Mouse (Mus musculus) embryonic facial prominence, embryonic 11.5 days (tissue): Measurements from ENCODE around the gene Atxn2. TPM values are rescaled to one million over a fixed set of nuclear protein-coding genes. Genes with fewer than 3 reads are reported as not detected.

Experiments
- ATAC-seq: fragments of 200-750 bp; cut with Nextera tagmentation; replicated peaks from 2 replicates; pipeline ENCODE4 v1.8.0; 2017; ENCODE audit warnings: low read depth; ENCODE audit not compliant: insufficient number of reproducible peaks, low FRiP score, low TSS enrichment
- DNase-seq: peaks from one replicate; pipeline ENCODE4 v3.0.0-alpha.2; 2015; ENCODE audit warnings: low spot score
- H3K27ac ChIP-seq: fragments of 300-500 bp; sonication (generic); replicated peaks from 2 replicates; pipeline ENCODE4 v1.5.1; 2014; ENCODE audit warnings: mild to moderate bottlenecking, low read depth, low read length, control low read depth
- H3K27me3 ChIP-seq: fragments of 300-500 bp; sonication (generic); 2 replicates; pipeline ENCODE4 v1.6.1; 2014; ENCODE audit warnings: mild to moderate bottlenecking, low read length, moderate library complexity, mixed read lengths; ENCODE audit not compliant: control insufficient read depth, insufficient read depth
- H3K36me3 ChIP-seq: fragments of 300-500 bp; sonication (generic); replicated peaks from 2 replicates; pipeline ENCODE4 v1.6.1; 2014; ENCODE audit warnings: low read depth, mild to moderate bottlenecking, low read length, moderate library complexity, mixed read lengths; ENCODE audit not compliant: control insufficient read depth, insufficient read depth
- H3K4me1 ChIP-seq: fragments of 300-500 bp; sonication (generic); 2 replicates; pipeline ENCODE4 v1.6.1; 2014; ENCODE audit warnings: low read length, mixed read lengths; ENCODE audit not compliant: control insufficient read depth, insufficient read depth
- H3K4me2 ChIP-seq: fragments of 300-500 bp; sonication (generic); 2 replicates; pipeline ENCODE4 v1.6.1; 2014; ENCODE audit warnings: low read depth, mild to moderate bottlenecking, control low read depth, low read length, moderate library complexity
- H3K4me3 ChIP-seq: fragments of 300-500 bp; sonication (generic); 2 replicates; pipeline ENCODE4 v1.5.1; 2014; ENCODE audit warnings: low read depth, low read length, control low read depth
- H3K9ac ChIP-seq: fragments of 300-500 bp; sonication (generic); replicated peaks from 2 replicates; pipeline ENCODE4 v1.6.1; 2014; ENCODE audit warnings: mild to moderate bottlenecking, control low read depth, low read length
- H3K9me3 ChIP-seq: fragments of 300-500 bp; sonication (generic); replicated peaks from 2 replicates; pipeline ENCODE4 v1.6.1; 2016; ENCODE audit warnings: mild to moderate bottlenecking, low read length, inconsistent platforms, mixed read lengths; ENCODE audit not compliant: control insufficient read depth
- WGBS: fragments of 180-500 bp; shearing (Covaris S2); extraction: QIAGEN DNeasy Blood & Tissue Kit; methylation state at CpG from one replicate; pipeline ENCODE4 v1.1.7; 2014; 5-methylcytosine and 5-hydroxymethylcytosine counted together
- polyA plus RNA-seq: library from polyadenylated mRNA; unstranded; fragments of >200 nt; fragmentation: Nextera tagmentation; extraction: Ambion mirVana; gene quantifications from 2 replicates; pipeline ENCODE4 v1.2.1, GENCODE M21; 2014

Atxn2 gene
- polyA plus RNA-seq, 1 experiment from 2014 or later = 61.5 TPM

- peaks cover 14% of the 10 kb centered on the region for H3K36me3 ChIP-seq
- no peaks in the 10 kb centered on the region for H3K9me3 ChIP-seq
- no peaks in the 10 kb centered on the region; the same call in 1 of the 2 replicates for H3K27me3 ChIP-seq
- 43% methylated on average over 20 of the region's 20 CpGs for WGBS
- peaks cover 6% of the 10 kb centered on the region; the same call in 1 of the 2 replicates for H3K4me1 ChIP-seq
- H3K4me3 ChIP-seq = peak overlapping the region; percentile 90
- ATAC-seq (no peak), DNase-seq (no peak)
- peak overlapping the region; percentile 71 for H3K4me2 ChIP-seq
- peak overlapping the region; percentile 86 for H3K9ac ChIP-seq
- H3K27ac ChIP-seq = no peak overlapping the region
Observed at GRCm38 (mm10) chr5:121849478-121850349, 138.6 kb downstream of the Atxn2 start.

DNA sequence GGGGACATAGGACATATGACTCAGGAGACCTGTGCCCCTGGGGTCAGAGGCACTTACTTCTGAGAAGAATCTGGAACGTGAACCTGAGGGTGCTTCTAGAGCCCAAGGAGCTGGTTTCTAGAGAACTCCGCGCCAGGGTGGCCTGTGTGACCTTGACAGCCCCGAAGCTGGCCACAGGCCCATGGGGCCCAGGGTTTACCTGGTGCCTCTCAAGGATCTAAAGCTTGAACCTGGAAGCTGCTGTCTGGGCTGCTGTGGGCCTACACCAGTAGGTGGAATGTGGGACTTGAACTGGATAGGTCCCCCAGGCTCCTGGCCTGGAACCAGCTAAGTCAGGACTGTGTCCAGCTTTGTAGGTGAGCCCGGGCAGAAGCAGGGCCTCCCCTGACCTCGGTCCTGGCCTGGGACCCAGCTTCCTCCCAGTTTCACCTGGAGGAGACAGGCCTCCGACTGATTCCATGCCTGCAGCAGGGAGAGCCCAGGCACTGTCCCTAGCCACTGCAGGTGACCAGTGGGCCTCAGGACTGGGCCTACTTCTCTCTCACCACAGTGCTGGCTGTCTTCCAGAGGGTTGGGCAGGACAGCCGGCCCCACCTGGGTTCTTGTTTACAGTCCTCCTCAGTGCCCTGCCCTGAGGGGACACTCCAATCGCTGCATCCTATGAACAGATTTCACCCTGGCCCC lies 142.4 kb downstream of the Atxn2 start:
- Histone ChIP-seq H3K4me1 (peaks cover 6% of the 10 kb centered on the region; the same call in 1 of the 2 replicates), H3K4me3 (no peak overlapping the region), H3K9ac (no peak overlapping the region), H3K9me3 (no peaks in the 10 kb centered on the region), H3K36me3 (peaks cover 14% of the 10 kb centered on the region), H3K27ac (no peak overlapping the region), H3K4me2 (no peak overlapping the region), H3K27me3 (no peaks in the 10 kb centered on the region)
- 89% methylated on average over 9 of the region's 9 CpGs for WGBS
- no peak for ATAC-seq
- DNase-seq = no peak

GRCm38 (mm10) chr5:121854768-121855167 lies 143.6 kb downstream of the Atxn2 start:
- H3K27me3 ChIP-seq = no peaks in the 10 kb centered on the region
- no peak for ATAC-seq
- WGBS = 81% methylated on average over 10 of the region's 10 CpGs
- H3K4me1 ChIP-seq = peaks cover 6% of the 10 kb centered on the region; the same call in 1 of the 2 replicates
- no peak overlapping the region for H3K9ac ChIP-seq
- no peak overlapping the region for H3K4me3 ChIP-seq
- DNase-seq = no peak
- H3K4me2 ChIP-seq = no peak overlapping the region
- no peak overlapping the region for H3K27ac ChIP-seq
- no peaks in the 10 kb centered on the region for H3K9me3 ChIP-seq
- peaks cover 14% of the 10 kb centered on the region for H3K36me3 ChIP-seq

DNA sequence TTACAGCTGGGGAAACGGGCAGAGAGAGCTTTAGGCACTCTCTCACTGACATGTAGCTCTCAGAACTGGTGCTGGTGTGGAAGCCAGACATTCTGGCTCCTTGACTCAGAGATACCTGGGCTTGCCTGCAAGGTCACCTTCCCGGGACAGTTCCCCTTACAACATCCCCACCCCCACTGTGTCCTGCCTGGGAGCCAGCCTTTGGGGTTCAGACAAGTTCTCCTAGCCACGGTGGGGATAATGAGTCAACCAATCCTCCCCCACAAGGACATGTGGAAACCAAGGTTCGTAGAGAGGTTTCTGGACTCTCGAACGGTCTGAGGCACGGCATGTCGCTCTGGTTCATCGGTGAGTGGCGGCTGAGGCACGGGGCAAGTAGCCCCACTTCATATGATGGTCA lies 145.6 kb downstream of the Atxn2 start:
- 84% methylated on average over 11 of the region's 11 CpGs for WGBS
- Histone ChIP-seq H3K27me3 (no peaks in the 10 kb centered on the region), H3K9ac (no peak overlapping the region), H3K27ac (no peak overlapping the region), H3K4me2 (no peak overlapping the region), H3K36me3 (peaks cover 11% of the 10 kb centered on the region), H3K9me3 (no peaks in the 10 kb centered on the region), H3K4me3 (no peak overlapping the region), H3K4me1 (no peaks in the 10 kb centered on the region)
- ATAC-seq = no peak
- no peak for DNase-seq

DNA sequence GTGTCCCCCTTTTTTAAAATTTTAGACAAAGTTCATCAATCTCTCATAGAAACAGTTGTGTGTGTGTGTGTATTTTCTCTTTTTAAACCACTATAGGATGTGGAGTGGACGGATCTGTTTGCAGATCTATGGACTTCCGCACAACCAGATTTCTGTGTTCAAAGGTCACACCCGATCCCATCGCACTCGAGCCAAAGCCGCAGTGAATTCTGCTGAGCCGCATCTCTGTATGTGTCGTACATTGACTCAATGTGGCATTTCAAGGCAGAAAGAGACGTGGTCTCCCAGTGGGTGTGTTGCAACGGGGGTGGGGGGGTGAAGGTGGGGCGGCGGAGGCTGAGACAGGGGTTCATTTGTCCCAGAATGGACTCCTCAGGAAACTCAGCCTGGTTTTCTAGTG lies 147.3 kb downstream of the Atxn2 start:
- H3K27me3 ChIP-seq = no peaks in the 10 kb centered on the region
- H3K9ac ChIP-seq = no peak overlapping the region
- no peak for ATAC-seq
- no peaks in the 10 kb centered on the region for H3K9me3 ChIP-seq
- H3K4me1 ChIP-seq = no peaks in the 10 kb centered on the region
- peaks cover 3% of the 10 kb centered on the region; the same call in 1 of the 2 replicates for H3K36me3 ChIP-seq
- no peak overlapping the region for H3K27ac ChIP-seq
- DNase-seq = no peak
- H3K4me3 ChIP-seq = no peak overlapping the region
- no peak overlapping the region for H3K4me2 ChIP-seq
- 88% methylated on average over 12 of the region's 12 CpGs for WGBS

- H3K36me3 ChIP-seq = no peaks in the 10 kb centered on the region
- no peak overlapping the region for H3K4me2 ChIP-seq
- no peaks in the 10 kb centered on the region for H3K27me3 ChIP-seq
- WGBS = 58% methylated on average over 5 of the region's 5 CpGs
- ATAC-seq (no peak), DNase-seq (no peak)
- no peak overlapping the region for H3K9ac ChIP-seq
- no peak overlapping the region for H3K4me3 ChIP-seq
- H3K9me3 ChIP-seq = no peaks in the 10 kb centered on the region
- no peaks in the 10 kb centered on the region for H3K4me1 ChIP-seq
- no peak overlapping the region for H3K27ac ChIP-seq
Observed at GRCm38 (mm10) chr5:121861964-121862363, 150.8 kb downstream of the Atxn2 start.

GRCm38 (mm10) chr5:121864330-121864729 lies 153.2 kb downstream of the Atxn2 start:
- WGBS = 10% methylated on average over 7 of the region's 11 CpGs
- no peak overlapping the region for H3K4me3 ChIP-seq
- ATAC-seq (no peak), DNase-seq (no peak)
- H3K27me3 ChIP-seq = no peaks in the 10 kb centered on the region
- no peaks in the 10 kb centered on the region for H3K36me3 ChIP-seq
- peak overlapping the region; percentile 34 for H3K4me2 ChIP-seq
- no peaks in the 10 kb centered on the region for H3K9me3 ChIP-seq
- H3K27ac ChIP-seq = no peak overlapping the region
- H3K4me1 ChIP-seq = no peaks in the 10 kb centered on the region
- no peak overlapping the region for H3K9ac ChIP-seq
